Mouse (Mus musculus) hematopoietic multipotent progenitor cell, adult 10-12 weeks (in vitro differentiated cells): ENCODE data around the gene Slc9a3r1. TPM values are rescaled to one million over a fixed set of nuclear protein-coding genes. Genes with fewer than 3 reads are reported as not detected.

ENCODE experiments used
- polyA plus RNA-seq: library from polyadenylated mRNA; stranded (reverse); fragments of >175 nt; gene quantifications from 2 replicates; pipeline ENCODE4 v1.2.3, GENCODE M21; 2012; ENCODE audit warnings: low replicate concordance

The Slc9a3r1 gene
- polyA plus RNA-seq = 226 and 228 TPM in 2 replicates

DNA sequence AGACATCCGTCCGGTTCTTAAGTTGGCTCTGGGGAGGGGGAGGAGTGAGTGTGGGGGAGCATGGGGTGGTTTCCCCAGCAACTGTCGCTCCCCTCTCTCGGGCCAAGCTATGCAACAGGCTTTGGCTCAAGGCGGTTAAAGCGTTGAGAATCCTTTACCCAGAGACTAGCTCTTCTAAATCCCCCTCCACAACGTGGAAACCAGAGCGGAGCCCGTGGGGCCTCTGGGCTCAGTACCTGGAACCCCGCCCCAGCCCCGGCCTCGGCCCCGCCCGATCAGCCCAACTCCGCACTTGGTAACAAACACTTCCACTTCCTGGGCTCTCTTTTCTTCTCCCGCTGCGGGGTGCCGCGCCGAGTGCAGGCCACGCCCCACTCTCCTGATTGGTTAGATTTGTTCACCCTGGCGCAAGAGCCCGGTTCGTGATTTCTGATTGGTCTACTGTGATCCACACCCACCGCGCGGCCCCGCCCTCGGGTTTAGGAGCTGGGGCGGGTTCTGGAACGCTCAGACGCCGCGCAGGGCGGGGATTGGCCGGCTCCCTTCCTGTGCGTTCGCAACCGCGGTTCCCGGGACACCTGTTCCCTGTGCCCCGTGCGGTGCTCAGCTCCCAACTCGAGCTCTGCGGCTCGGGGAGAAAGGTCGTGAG, at the start of gene Slc9a3r1:
TSS of gene Slc9a3r1 (plus strand) at position 510 of the 649 bp plus-strand sequence.

DNA sequence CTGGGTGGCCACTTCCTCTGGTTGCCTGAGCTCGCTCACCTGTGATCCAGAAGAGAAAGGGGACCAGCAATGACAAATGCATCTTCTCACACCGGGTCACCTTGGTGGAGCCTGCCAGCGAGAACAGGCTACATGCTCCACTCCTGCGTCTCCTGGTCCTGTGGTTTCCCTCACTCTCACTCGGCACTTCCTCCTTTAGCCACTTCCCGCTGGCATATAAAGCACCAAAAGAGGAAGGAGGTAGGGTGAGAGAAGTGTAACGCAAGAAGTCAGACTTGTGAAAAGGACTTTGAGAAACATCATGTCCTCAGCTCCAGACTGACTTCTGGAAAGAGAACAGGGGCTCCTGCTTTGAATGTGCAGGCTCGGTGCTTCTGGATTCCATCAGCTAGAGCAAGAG, 29.3 kb upstream of the Slc9a3r1 start, which contains the start of gene Cd300lf:
TSS of gene Cd300lf (minus strand) at position 193 of the 400 bp plus-strand sequence.

DNA sequence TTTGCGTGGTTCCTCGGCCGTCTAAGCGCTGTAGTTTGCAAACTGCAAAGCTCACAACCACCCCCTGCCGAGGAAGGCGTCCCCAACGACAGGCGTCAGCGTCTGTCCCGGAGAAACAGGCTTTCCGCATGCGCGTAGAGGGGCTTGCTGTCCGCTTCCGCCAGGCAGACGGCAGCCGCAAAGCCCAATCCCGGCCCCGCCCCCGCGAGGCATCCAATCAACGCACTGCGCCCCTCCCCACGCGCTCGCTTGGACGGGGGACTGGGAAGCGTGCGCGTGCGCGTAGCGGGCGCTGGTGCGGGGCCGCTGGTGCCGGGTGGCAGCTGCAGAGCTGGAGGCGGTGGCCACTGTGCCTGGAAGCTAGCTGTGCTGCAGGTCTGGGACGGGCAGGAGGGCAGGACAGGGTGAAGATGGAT, 24.1 kb downstream of the Slc9a3r1 start, which contains the start of gene Tmem104:
TSS of gene Tmem104 (plus strand) at position 264 of the 416 bp plus-strand sequence.

DNA sequence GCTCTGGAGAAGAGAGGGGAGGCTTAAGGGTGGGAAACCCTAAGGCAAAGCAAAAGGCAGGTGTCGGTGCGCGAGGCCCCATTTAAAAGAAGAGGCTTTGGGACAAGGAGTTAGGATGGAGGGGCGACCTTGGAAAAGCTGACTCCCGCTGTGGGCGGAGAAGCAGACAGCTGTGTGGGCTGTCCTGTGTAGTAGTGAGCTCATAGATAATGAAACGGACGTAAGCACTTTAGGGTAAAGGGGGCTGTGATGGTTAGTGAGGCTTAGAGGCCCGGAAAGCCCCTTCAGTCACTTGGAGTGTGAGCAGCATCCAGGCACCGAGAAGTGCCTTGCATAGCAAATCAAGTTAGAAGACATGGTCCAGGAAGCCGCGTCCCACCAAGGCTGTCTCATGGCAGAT, 24.6 kb downstream of the Slc9a3r1 start, which contains the start of gene Nat9:
TSS of gene Nat9 (minus strand) at position 167 of the 400 bp plus-strand sequence.

Other genes with a start within 250 kb of the Slc9a3r1 start
- gene Cd300lb, start 229.0 kb upstream of the Slc9a3r1 start, polyA plus RNA-seq = 4.0 and 11.4 TPM in 2 replicates
- gene Cd300c, start 194.2 kb upstream of the Slc9a3r1 start, polyA plus RNA-seq = 0.28 and 0.65 TPM in 2 replicates
- 0.70 and 0.89 TPM in 2 replicates for gene Cd300ld, start 173.4 kb upstream of the Slc9a3r1 start, polyA plus RNA-seq
- 2.3 and 2.7 TPM in 2 replicates for gene Cd300c2, start 161.5 kb upstream of the Slc9a3r1 start, polyA plus RNA-seq
- not detected in 2 replicates for gene Cd300ld2, start 147.1 kb upstream of the Slc9a3r1 start, polyA plus RNA-seq
- not detected in 2 replicates for gene Cd300ld4, start 136.3 kb upstream of the Slc9a3r1 start, polyA plus RNA-seq
- 2.4 TPM in 1 of 2 replicates, not detected in the other for gene Cd300ld5, start 125.6 kb upstream of the Slc9a3r1 start, polyA plus RNA-seq
- 4.6 and 5.0 TPM in 2 replicates for gene Cd300ld3, start 114.9 kb upstream of the Slc9a3r1 start, polyA plus RNA-seq
- 0.98 and 1.4 TPM in 2 replicates for gene Cd300e, start 101.2 kb upstream of the Slc9a3r1 start, polyA plus RNA-seq
- 16.0 and 19.2 TPM in 2 replicates for gene Rab37, start 71.9 kb upstream of the Slc9a3r1 start, polyA plus RNA-seq
- 9.6 and 10.1 TPM in 2 replicates for gene Cd300lf, start 29.3 kb upstream of the Slc9a3r1 start, polyA plus RNA-seq
- gene Tmem104, start 24.1 kb downstream of the Slc9a3r1 start, polyA plus RNA-seq = 17.0 and 23.5 TPM in 2 replicates
- gene Nat9, start 24.5 kb downstream of the Slc9a3r1 start, polyA plus RNA-seq = 12.2 and 13.9 TPM in 2 replicates
- gene Grin2c, start 103.9 kb downstream of the Slc9a3r1 start, polyA plus RNA-seq = 0.73 and 1.1 TPM in 2 replicates
- 27.3 and 45.0 TPM in 2 replicates for gene Fdxr, start 113.7 kb downstream of the Slc9a3r1 start, polyA plus RNA-seq
- 0.40 and 0.51 TPM in 2 replicates for gene Fads6, start 134.3 kb downstream of the Slc9a3r1 start, polyA plus RNA-seq
- not detected in 2 replicates for gene Otop2, start 143.8 kb downstream of the Slc9a3r1 start, polyA plus RNA-seq
- gene Ush1g, start 158.7 kb downstream of the Slc9a3r1 start, polyA plus RNA-seq = 0.42 TPM in 1 of 2 replicates, not detected in the other
- gene Otop3, start 171.4 kb downstream of the Slc9a3r1 start, polyA plus RNA-seq = 0.04 and 0.09 TPM in 2 replicates
- 9.7 and 10.9 TPM in 2 replicates for gene Hid1, start 204.4 kb downstream of the Slc9a3r1 start, polyA plus RNA-seq
- gene Cdr2l, start 218.6 kb downstream of the Slc9a3r1 start, polyA plus RNA-seq = 0.38 and 0.57 TPM in 2 replicates
- 47.1 and 50.2 TPM in 2 replicates for gene Mrpl58, start 240.4 kb downstream of the Slc9a3r1 start, polyA plus RNA-seq